Mouse (Mus musculus) G1E-ER4 (cell line): ENCODE data around the gene Rps9. TPM values are rescaled to one million over a fixed set of nuclear protein-coding genes. Genes with fewer than 3 reads are reported as not detected.

ENCODE experiments used
- GATA1 ChIP-seq: IDR thresholded peaks from one replicate; pipeline ENCODE4 v1.8.0; 2012; ENCODE audit warnings: low read length, inconsistent platforms
- polyA plus RNA-seq: library from polyadenylated mRNA; stranded (reverse); fragments of >175 nt; gene quantifications from 2 replicates; pipeline ENCODE4 v1.2.3, GENCODE M21; 2012

The Rps9 gene
- polyA plus RNA-seq: 450 and 1,340 TPM in 2 replicates

DNA sequence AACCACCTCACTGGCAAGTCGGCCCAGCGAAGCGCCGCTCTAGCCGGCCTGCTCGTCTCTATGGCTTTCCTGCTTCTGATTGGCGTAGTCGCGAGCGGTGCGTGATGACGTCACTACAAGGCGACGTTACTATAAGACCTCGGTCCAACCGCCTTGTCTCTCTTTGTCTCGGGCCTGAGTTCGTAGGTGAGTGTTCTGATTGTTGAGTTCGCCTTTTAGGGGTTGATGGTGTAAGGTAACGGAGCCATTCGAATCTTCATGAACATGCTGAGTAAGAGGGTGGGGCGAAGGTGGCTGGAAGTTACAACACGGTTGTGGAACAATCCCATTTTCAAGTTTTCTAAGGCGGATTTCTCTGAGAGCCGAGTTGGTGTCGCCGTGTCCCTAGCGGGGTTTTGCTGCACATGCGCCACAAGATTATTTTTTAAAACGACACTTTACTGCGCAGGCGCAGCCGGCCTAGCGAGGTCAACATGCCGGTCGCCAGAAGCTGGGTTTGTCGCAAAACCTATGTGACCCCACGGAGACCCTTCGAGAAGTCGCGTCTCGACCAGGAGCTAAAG lies at the start of gene Rps9:
Gene Rps9, plus strand, starts transcription at position 115 of the 563 bp plus-strand sequence.
- TF ChIP-seq GATA1: no peak

DNA sequence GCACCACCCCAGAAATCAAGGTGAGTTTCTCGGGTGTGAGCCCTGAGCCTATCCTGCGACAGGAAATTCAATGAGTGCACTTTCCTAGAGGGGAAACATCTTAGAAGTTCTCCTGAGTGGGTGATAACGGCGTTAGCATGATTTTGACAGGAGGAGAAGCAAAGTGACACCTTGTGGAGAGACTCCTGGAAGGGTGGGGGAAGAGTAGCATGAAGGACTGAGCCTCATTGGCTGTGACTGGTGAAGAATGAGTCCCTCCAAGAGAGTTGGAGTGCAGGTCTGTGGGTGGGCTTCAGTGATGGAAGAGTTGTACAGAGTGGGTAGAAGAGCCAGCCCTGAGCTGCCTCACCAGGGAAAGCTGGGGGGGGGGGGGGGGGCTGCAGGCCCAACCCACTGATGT lies 46.8 kb upstream of the Rps9 start:
- no peak for TF ChIP-seq GATA1

- no peak for TF ChIP-seq GATA1
These were observed 45.2 kb upstream of the Rps9 start for GRCm38 (mm10) chr7:3658578-3658977.

DNA sequence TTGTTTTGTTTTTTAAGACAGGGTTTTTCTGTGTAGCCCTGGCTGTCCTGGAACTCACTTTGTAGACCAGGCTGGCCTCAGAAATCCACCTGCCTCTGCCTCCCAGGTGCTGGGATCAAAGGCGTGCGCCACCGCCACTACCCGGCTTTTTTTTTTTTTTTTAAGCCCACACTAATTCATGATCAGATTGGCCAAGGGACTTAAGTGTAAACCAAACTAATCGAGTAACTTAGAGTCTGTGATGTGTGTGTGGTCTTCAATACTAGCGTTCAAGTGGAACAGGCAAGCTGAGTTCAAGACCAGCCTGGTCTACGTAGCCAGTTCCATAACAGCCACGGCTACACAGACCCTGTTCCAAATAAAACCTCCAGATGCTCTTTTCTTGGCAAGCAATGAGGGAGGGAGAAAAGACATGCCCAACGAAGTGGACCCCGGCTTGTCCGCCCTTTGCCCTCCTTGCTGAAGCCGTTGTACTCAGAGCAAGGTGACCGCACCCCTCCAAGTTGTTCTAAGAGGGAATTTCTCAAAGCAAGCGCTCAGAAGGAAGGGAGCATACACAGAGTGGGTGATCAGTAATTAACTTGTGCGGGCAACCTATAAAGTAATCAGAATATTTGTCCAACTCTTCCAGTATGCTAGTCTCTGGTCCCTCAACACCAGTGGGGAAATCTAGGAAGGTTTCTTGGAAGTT lies 39.1 kb upstream of the Rps9 start:
- no peak for TF ChIP-seq GATA1

- TF ChIP-seq GATA1: no peak
These were observed 38.3 kb upstream of the Rps9 start, which contains the start of gene Leng1 for GRCm38 (mm10) chr7:3665215-3666114. Gene Leng1 (minus strand): TSS chr7:3665840.

- TF ChIP-seq GATA1: no peak
These were observed 36.8 kb upstream of the Rps9 start for GRCm38 (mm10) chr7:3666921-3667391.

DNA sequence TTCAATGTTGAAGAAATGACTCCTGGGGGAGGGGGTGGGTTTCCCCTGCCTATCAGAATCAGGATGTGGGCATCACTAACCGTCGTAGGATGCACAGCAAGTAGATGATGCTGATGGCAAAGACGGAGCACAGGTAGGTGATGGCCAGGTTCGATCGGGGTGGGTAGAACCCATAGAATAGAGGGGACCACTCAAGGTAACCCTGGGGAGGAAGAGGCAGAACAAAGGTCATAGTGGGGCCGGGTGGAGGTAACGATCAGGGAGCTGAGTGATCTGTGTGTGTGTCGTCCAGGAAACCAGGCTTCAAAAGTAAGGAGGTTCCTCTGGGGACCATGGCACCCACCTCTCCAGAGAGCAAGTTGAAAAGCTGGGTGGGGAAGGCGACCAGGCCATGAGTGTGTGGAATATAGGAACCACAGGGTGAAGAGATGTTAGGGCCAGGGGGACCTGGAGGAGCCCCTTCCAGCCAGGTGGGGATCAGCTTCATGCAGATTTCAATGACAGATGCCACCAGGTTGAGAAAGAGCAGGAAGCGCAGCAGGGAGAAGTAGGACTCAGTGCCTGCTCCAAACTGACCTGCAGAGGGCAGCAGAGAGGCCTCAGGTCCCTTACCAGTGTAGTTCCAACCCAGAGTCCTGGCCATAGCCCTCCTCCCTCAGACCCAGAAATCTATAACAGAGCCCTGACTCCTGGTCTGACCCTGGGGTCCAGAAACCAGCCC lies 29.1 kb upstream of the Rps9 start:
- TF ChIP-seq GATA1: no peak

DNA sequence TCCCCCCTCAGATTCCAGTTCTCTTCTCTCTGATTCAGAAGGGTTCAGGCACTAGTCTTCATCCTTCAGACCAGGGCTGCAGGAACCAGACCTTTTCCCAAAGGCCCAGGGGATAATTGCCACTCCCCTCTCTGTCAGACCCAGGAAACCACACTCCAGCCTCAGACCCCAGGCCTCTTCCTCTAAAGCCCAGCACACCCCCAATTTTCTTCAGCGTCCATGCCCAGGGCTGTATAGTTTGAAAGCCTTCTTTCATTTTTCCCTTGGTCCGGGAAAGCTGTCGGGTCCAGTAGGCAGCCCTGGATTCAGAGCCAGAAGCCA lies 28.6 kb upstream of the Rps9 start:
- no peak for TF ChIP-seq GATA1

GRCm38 (mm10) chr7:3676371-3676770 lies 27.4 kb upstream of the Rps9 start:
- TF ChIP-seq GATA1: no peak

- TF ChIP-seq GATA1: no peak
These were observed 26.5 kb upstream of the Rps9 start, which contains the start of gene Tmc4 for GRCm38 (mm10) chr7:3677342-3677741. Gene Tmc4 (minus strand): TSS chr7:3677553.

GRCm38 (mm10) chr7:3683908-3684550 lies 19.8 kb upstream of the Rps9 start:
- no peak for TF ChIP-seq GATA1

DNA sequence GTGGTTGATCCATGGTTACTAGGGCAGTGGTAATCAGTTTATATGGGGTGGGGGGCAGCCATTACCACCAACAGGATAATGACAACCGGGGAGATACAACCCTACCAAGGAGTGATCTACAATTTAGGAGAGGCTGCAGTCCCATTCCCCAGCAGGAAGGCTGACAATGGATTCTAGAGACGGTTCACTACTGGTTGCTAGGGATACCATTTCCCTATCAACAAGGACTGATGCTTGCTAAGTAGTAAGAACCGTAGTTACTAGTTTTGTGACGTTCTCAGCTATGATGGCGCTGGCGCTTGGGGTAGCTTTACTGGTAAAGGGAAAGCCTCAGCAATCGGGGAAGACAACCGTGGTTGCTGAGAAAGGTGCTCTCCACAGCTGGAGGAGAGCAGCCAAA lies 19.1 kb upstream of the Rps9 start:
- no peak for TF ChIP-seq GATA1

DNA sequence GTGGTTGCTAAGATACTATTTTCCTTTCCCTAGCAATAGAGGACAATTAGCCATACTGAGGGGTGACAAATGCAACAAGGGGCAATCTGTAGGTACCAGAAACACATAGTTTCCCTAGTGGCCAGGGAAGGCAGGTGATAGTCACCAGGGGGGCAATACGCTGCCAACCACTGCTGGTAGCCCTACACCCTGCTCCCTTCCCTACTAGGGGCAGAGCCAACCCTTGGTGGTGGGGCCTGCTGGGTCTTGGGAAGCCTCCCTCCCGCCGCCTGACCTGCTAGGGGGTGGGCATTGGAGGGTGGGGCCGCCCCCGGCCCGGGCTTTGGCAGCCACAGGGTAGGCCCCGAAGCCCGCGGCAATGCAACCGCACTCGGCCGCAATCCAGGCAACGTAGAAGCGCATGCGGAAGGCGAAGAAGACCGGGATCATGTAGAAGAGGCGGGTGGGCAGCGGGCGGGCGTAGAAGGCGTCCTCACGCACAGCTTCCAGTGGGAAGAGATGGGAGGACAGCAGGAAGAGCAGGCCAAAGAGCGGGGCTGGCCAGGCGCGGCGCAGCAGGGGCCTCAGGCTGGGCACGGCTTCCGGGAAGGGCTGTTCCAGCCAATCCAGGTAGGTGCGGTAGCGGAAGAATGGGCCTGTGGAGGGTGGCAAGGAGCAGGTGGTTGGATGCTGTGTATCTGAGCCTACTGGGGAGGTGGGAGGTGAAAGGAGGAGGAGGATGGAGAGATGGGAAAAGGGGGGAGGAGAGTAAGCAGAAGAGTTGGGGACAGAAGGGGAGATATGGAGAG lies 18.2 kb upstream of the Rps9 start:
- no peak for TF ChIP-seq GATA1

GRCm38 (mm10) chr7:3691919-3692318 lies 11.9 kb upstream of the Rps9 start:
- TF ChIP-seq GATA1: no peak
